8 mouse cellular contexts compared by ENCODE assay signal in genomic region chr12:71048117-71048516, GRCm38 (mm10). TPM values are rescaled to one million over a fixed set of nuclear protein-coding genes. Genes with fewer than 3 reads are reported as not detected.
DNase-seq lines count a peak whose midpoint lies in the region; ATAC-seq and TF ChIP-seq lines count a peak whose summit lies in the region.

No protein-coding gene starts in this region.

- intact Hi-C loops in gastrocnemius, postnatal 14 days (cut with DNase I; ENCODE audit: low total_unique reads), result no loop called here
- intact Hi-C loops in left cerebral cortex, adult 2 months (cut with DNase I), result no loop called here

- TF ChIP-seq CTCF in left cerebral cortex, adult 2 months (IDR thresholded peaks at IDR 0.05), result no peak

- peak overlapping the region; percentile 70 for H3K4me3 ChIP-seq in left cerebral cortex, adult 2 months

- ATAC-seq in common myeloid progenitor, adult 5-6 weeks (replicated peaks; ENCODE audit: low read depth, poor library complexity, severe bottlenecking), result peak; percentile 92

- H3K27ac ChIP-seq in left cerebral cortex, adult 2 months, result peak overlapping the region; percentile 90

- peak; percentile 80 for DNase-seq in ZHBTc4 (ENCODE audit: low read depth, low spot score)
- DNase-seq in gastrocnemius, postnatal 14 days, result peak; percentile 90
- DNase-seq in induced T-regulatory cell, adult 2 months (ENCODE audit: low read depth), result peak; percentile 97
- peak; percentile 93 to 94 for DNase-seq in left cerebral cortex, adult 2 months (ENCODE audit: extremely low spot score in 1 of 2, low spot score in 2 of 2)
- DNase-seq in lung, postnatal 4 days, result peak; percentile 94 to 95
- DNase-seq in retina, postnatal 1 day, result peak; percentile 95
- peak; percentile 95 for DNase-seq in thymus, postnatal 4 days

RNA-seq across cellular contexts. Expression of gene Arid4a, which starts 32.3 kb away (rescaled TPM):
- total RNA-seq in common myeloid progenitor, adult 5-6 weeks (2017), result 53.1 and 62.7 TPM in 2 replicates
- total RNA-seq in gastrocnemius, postnatal 14 days (2021), result 1 to 10 TPM; 8.4 to 8.5 TPM
- 10 to 100 TPM; 35.2 to 36.4 TPM for total RNA-seq in left cerebral cortex, adult 2 months (2021)

Comparison
In these comparisons a context has a peak if more than half of its experiments do, and no peak if none do; other contexts are left out.
1. Peak in every context shown above with its lines: DNase-seq, ATAC-seq, H3K4me3 ChIP-seq and H3K27ac ChIP-seq.